Mouse (Mus musculus) R1 (cell line): ENCODE data around the gene Sirt1.
"Not testable (repeated sequence)": the region's sequence is repeated elsewhere in the genome, so short reads cannot be mapped to it uniquely, and the experiment has no call there.

Source experiments
- DNase-seq: peaks from one replicate; pipeline ENCODE4 v3.0.0-alpha.2; 2018; ENCODE audit warnings: low read depth, low spot score

Gene Sirt1

GRCm38 (mm10) chr10:63381498-63382280, at the start of gene Sirt1:
Sirt1 (minus strand) TSS chr10:63381704.
- DNase-seq: peak; percentile 16

- DNase-seq: peak; percentile 98
These were observed 48.3 kb upstream of the Sirt1 start, which contains the start of gene Ctnna3 for GRCm38 (mm10) chr10:63429785-63430305. Ctnna3 (plus strand) TSS chr10:63430098.

- peak; percentile 94 for DNase-seq
These were observed 47.9 kb upstream of the Sirt1 start for GRCm38 (mm10) chr10:63429380-63429779.

GRCm38 (mm10) chr10:63429023-63429340, 47.5 kb upstream of the Sirt1 start:
- DNase-seq: no peak

DNA sequence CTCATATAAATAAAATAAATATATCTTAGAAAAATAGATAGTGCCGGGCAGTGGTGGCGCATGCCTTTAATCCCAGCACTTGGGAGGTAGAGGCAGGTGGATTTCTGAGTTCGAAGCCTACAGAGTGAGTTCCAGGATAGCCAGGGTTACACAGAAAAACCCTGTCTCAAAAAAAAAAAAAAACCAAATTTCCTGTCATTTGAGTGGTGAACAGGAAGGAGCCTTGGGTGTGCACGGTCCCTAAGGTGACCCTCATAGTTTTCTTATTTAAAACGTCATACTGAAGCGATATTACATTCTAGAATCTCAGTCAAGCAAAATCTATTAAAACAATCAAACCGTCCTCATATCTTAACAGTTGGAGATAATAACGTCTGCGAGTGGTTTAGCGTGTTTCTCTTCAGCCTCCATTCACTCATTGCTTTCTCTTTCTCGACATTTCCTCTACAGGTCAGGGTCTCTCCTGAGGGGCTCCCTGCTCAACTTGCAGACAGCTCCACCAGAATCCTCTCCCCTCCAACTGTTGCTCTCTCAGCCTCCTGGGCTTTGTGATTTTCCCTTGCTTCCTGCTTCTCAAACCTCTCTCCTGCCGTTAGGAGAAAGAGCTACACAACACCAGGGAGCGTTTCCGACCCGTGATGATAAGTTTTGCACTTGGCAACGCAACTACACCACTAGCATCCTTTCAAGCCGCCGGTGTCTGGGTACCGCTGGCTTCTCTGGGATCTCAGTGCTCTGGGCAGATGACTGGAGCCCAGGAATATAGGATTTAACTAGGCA, 46.9 kb upstream of the Sirt1 start:
- DNase-seq: peak; percentile 44

DNA sequence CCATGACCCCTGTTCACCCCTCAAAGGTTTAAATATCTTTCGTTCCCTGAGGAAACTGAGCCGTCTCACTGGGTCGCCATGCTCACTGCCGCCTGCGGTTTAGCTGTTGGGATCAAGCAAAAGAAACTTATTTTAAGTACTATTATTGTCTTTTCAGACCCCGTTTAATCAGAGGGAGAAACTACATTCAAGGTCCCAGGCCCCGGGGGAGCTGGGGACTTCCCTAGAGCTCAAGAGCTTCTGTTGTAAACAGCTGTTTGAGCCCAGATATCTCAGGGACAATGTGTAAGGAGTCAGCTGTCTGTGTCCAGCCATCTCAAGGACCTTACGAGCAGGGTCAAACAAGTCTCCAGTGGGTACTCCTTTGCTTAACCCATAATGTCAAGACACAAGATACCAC, 45.6 kb upstream of the Sirt1 start:
- DNase-seq: no peak

DNA sequence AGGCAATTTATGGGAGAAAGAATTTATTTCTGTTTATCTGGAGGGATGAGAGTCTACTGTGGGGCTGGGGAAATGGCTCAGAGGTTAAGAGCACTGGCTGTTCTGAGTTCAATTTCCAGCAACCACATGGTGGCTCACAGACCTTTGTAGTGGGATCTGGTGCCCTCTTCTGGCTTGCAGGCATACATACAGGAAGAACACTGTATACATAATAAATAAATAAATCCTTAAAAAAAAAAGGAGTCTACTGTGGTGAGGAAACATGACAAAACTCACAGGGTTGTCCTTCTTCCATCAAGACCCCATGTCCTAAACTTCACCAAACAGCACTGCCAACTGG, 42.9 kb upstream of the Sirt1 start:
- DNase-seq: peak; percentile 83

DNA sequence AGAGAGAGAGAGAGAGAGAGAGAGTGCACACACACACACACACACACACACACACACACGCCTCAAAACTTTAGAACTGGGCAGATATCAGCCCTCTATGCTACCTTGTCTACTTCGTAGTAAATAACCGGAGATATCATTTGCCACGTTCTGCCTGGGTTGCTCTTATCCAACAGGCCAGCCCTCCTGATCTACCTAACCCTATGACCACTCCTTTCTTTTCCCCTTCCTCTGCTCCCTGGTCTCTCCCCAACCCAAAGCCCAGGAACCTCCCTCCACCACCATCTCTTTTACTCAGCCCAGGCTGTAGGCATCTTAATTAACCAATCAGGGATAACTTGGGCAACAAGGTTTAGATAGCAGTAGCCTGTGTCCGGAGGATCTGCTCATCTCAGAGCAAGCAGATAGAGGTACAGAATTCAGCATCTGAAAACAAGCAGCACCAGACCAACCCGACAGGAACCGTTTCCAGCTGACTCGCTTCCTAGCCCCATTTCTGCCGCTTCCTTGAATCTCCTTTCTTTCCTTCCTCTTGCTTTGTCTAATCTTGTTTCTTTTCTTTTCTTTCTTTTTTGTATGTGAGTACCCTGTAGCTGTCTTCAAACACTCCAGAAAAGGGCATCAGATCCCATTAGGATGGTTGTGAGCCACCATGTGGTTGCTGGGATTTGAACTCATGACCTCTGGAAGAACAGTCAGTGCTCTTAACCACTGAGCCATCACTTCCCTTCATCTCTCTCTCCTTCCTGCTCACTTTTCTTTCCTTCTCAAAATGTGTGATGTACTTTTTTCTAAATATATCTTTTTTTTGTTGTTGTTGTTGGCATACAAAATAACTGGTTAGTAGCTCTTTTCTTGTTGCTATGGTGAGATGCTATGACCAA, 42.3 kb upstream of the Sirt1 start:
- peak; percentile 28 for DNase-seq

DNA sequence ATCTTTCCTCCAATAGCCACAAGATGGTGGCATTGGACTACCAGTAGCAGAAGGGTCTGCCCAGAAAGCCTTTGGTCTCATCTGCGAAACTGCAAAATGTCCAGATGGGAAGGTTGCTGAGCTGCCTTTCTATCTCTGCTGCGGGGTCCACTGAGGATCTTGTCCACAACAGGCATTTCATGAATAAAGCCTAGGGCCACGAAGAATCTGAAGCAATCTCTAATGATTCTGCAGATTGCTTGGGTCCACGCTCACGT, 41.2 kb upstream of the Sirt1 start:
- no peak for DNase-seq

DNA sequence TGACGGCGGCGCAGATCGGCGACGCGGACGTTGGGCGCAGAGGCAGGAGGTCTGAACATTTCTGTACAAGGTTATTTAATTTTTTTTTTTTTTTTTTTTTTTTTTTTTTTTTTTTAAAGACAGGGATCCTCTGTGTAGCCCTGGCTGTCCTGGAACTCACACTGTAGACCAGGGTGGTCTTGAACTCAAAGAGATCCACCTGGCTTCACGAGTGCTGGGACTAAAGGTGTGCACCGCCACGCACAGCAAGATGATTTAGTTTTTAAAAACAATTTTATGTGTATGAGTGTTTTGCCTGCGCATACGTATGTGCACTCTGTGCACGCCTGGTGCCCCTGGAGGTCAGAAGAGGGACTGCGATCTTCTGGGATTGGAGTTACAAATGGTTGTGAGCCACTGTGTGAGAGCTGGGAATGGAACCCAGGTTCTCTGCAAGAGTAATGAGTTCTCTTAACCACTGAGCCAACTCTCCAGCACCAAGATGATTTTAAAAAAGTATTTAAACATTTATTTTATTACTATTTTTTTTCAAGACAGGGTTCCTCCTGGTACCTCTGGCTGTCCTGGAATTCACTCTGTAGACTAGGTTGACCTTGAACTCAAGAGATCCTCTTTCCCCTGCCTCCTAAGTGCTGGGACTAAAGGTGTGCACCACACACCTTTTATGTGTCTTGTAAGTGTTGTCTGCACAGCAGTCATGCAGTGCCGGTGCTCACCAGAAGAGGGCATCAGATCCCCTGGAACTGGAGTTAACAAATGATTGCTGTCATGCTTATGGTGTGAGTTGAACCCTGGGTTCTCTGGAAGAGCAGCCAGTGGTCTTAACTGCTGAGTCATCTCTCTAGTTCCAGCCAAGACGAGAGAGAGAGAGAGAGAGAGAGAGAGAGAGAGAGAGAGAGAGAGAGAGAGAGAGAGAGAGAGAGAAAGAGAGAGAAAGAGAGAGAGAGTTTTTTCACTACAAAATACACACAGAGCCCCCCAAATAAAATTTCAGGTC, 40.5 kb upstream of the Sirt1 start, which contains the start of gene Gm7075:
Gene Gm7075 (minus strand): TSS at position 51 of the 997 bp plus-strand sequence.
- peak; percentile 93 for DNase-seq

GRCm38 (mm10) chr10:63417061-63417460, 35.6 kb upstream of the Sirt1 start:
- no peak for DNase-seq

GRCm38 (mm10) chr10:63415850-63416249, 34.3 kb upstream of the Sirt1 start:
- DNase-seq: no peak

- DNase-seq: no peak
These were observed 33.8 kb upstream of the Sirt1 start for GRCm38 (mm10) chr10:63415287-63415686.

DNA sequence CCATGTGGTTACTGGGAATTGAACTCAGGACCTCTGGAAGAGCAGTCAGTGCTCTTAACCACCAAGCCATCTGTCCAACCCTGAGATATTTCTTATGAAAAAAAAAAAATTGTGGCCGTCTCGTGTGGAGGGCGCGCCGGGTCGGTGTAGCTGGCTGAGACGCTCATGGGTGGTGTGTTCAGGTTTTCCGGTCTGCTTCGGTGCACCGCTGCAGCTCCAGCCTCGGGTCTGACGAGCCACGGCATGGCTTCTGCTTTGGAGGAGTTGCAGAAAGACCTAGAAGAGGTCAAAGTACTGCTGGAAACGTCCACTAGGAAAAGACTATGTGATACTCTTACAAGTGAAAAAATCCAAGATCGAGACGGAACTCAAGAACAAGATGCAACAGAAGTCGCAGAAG, 31.3 kb upstream of the Sirt1 start:
- no peak for DNase-seq

DNA sequence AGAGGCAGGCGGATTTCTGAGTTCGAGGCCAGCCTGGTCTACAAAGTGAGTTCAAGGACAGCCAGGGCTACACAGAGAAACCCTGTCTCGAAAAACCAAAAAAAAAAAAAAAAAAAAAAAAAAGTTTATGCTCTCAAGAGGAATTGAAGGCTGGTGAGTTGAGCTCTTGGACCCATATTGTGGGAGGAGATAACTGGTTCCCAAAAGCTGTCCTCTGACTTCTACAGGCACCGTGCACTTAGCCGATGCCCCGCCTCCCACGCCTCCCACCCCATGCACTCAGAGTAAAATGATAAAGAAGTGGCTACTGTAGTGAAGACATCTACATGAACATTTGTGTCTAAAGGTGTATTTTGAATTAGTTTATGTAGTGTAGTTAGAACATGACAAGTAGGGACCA, 30.2 kb upstream of the Sirt1 start:
- not testable (repeated sequence) for DNase-seq

GRCm38 (mm10) chr10:63410162-63410956, 28.9 kb upstream of the Sirt1 start:
- no peak for DNase-seq

DNA sequence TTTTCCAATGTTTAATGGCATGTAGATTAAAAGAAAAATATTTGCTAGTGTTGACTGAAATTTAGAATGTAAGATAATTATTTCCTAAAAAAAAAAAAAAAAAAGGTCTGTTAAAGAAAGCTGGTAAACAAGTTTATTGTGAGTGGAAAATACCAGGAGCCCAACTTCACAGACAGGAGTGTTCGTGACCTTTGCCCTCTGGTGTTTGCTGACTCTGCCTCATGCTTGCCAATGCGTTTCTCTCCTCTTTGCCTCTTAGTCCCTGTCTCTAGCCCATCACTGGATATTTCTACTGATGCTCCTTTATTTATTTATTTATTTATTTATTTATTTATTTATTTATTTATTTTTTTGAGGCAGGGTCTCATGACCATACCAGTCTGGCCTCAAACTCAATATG, 22.1 kb upstream of the Sirt1 start:
- no peak for DNase-seq

DNA sequence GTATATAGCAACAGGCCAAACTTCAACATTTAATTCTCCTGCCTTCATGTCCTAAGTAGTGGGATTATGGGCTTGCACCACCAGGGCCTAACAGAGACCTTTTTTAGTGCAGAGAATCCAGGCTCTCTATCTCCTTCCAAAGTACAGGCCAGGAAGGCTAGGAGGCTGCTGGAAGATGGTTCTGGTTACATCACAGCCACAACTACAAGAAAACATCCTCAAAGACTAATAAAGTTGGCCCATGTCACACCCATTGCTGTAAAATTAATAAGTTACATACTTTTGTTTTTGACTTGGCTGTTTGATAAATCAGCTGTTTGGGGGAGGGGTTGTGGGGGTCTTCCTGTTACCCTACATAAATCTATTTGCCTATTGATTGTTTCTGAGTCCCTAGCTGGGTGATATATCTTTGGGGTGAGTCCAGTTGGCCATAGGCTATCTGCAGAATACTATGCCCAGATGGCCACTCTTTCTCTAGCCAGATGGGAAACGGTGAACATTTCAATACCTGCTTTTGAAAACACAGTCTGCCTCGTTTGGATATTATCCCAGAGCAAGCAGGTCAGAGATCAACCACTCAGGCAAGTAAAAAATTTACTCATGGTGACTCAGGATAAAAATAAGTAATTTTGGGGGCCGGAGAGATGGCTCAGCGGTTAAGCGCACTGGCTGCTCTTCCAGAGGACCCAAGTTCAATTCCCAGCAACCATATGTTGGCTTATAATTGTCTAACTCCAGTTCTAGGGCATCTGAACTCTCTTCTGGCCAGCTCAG, 21.4 kb upstream of the Sirt1 start:
- DNase-seq: no peak

- no peak for DNase-seq
These were observed 15.5 kb upstream of the Sirt1 start for GRCm38 (mm10) chr10:63396963-63397362.
